Mouse (Mus musculus): ENCODE measurements around the gene Hmg20b. TPM values are rescaled to one million over a fixed set of nuclear protein-coding genes. Genes with fewer than 3 reads are reported as not detected.
A peak's percentile ranks its signal among the peaks of the same experiment; 100 is the strongest.

The Hmg20b gene
- 43.5 and 55.9 TPM in 2 replicates for total RNA-seq (2012; rRNA removed)

DNA sequence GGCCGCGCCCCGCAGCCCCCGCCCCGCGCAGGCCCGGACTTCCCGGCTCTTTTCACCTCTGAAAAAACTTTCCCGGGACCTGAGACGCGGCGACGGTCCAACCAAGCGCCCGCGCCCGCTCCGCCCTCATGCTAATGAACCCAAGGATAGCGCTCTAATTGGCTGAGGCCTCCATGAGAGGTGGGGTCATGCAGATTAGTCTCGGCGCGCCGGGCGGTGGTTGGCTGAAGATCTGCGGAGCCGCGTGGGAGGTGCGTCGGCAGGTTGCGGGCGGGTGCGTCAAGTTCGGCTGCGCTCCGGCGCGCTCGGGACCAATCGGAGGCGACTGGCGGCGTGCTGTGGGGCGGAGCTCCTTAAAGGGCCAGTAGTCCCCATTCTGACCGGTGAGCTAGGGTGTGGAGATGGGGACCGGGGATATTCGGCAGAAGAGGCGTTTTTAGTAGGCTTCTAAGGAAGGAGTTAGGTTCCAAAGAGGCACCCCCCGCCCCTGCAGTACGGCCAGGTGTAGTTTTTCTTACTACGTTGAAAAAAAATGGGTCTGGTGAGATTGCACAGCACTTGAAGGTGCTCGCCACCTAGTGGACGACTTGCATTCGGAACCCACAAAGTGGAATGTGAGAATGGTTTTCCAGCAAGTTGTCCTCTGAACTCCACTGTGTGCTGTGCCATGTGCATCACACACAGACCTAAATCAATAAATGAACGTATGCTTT, at the start of gene Hmg20b:
Hmg20b (minus strand) TSS at position 130 of the 713 bp plus-strand sequence.
- no peaks in the 10 kb centered on the region for H3K9me3 ChIP-seq (ENCODE audit: control insufficient read depth, insufficient read depth, low read depth, low read length)
- peak within 1 kb of the TSS; percentile 69; the same call in 1 of the 2 replicates for H3K27ac ChIP-seq (ENCODE audit: insufficient read depth, low read depth, low read length, poor library complexity, severe bottlenecking)
- H3K9ac ChIP-seq (ENCODE audit: insufficient read depth, low read depth, low read length, poor library complexity, severe bottlenecking): peak within 1 kb of the TSS; percentile 76
- in situ Hi-C loops (cut with MboI; ENCODE audit: low sequenced_read_pairs in 2 of 2, unreplicated experiment in 2 of 2): no loop called here
- TF ChIP-seq MAFK (IDR thresholded peaks at IDR 0.05; ENCODE audit: insufficient read depth, low read depth, low read length) (no peak), ZNF384 (IDR thresholded peaks at IDR 0.05; ENCODE audit: low read depth, low read length) (peak; percentile 87), HCFC1 (IDR thresholded peaks at IDR 0.05; ENCODE audit: borderline replicate concordance, insufficient read depth, low read length) (no peak), ZC3H11A (IDR thresholded peaks at IDR 0.05; ENCODE audit: borderline replicate concordance, low read depth, low read length) (no peak), CHD2 (IDR thresholded peaks at IDR 0.05; ENCODE audit: low read depth, low read length) (0 out of 2 replicates have a peak, but pooled peaks have one; percentile 15)
- peaks cover 11 to 20% of the 10 kb centered on the region in 2 experiments; a peak in 3 of 4 replicates for H3K4me1 ChIP-seq (ENCODE audit: control insufficient read depth in 2 of 2, insufficient read depth in 2 of 2, low read length in 2 of 2, poor library complexity in 1 of 2)
- H3K36me3 ChIP-seq (ENCODE audit: control insufficient read depth, insufficient read depth, low read length, poor library complexity, severe bottlenecking): no peaks in the 10 kb centered on the region
- peak within 1 kb of the TSS; percentile 75 to 87 for H3K4me3 ChIP-seq (ENCODE audit: insufficient read depth in 1 of 2, low read depth in 1 of 2, low read length in 2 of 2, poor library complexity in 1 of 2, severe bottlenecking in 1 of 2)
- peak; percentile 97 for DNase-seq (ENCODE audit: low read depth, low spot score)

DNA sequence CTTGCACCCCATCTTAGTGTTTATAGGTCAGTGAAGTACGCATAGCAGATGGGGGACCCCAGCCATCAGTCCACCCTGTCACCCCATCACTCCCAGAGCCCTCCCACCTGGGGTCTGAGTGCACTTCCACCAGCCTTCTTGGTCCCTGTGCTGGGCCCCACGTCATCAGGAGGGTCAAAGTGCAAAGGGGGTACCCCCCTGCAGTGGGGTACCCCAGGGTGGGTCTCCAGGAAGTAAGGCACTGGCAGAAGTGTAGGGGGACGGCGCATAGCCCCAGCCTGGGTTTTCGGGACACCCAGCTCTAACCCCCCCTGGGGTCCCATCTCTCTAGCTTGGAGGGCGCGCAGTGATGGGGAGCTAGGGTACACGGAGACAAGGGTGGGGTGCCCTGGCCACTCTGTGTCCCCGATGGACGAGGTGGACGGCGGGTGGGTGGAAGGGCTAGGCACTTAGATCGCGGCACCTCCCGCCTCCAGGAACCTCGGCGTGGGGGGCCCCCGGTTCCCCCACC, 49.6 kb upstream of the Hmg20b start:
- no peak for DNase-seq (ENCODE audit: low read depth, low spot score)
- peaks cover 8 to 55% of the 10 kb centered on the region in 2 experiments; a peak in 3 of 4 replicates for H3K4me1 ChIP-seq (ENCODE audit: control insufficient read depth in 2 of 2, insufficient read depth in 2 of 2, low read length in 2 of 2, poor library complexity in 1 of 2)
- no peaks in the 10 kb centered on the region for H3K9me3 ChIP-seq (ENCODE audit: control insufficient read depth, insufficient read depth, low read depth, low read length)
- peak overlapping the region; percentile 47 to 51; a peak in 3 of 4 replicates for H3K4me3 ChIP-seq (ENCODE audit: insufficient read depth in 1 of 2, low read depth in 1 of 2, low read length in 2 of 2, poor library complexity in 1 of 2, severe bottlenecking in 1 of 2)
- H3K9ac ChIP-seq (ENCODE audit: insufficient read depth, low read depth, low read length, poor library complexity, severe bottlenecking): peak overlapping the region; percentile 33; the same call in 1 of the 2 replicates
- no peak overlapping the region for H3K27ac ChIP-seq (ENCODE audit: insufficient read depth, low read depth, low read length, poor library complexity, severe bottlenecking)
- H3K36me3 ChIP-seq (ENCODE audit: control insufficient read depth, insufficient read depth, low read length, poor library complexity, severe bottlenecking): peaks cover 9% of the 10 kb centered on the region; the same call in 1 of the 2 replicates
- in situ Hi-C loops (cut with MboI; ENCODE audit: low sequenced_read_pairs in 2 of 2, unreplicated experiment in 2 of 2): loop anchor here in 1 of 2 experiments (5.0 kb wide), 1 partner anchor 52 kb away; no protein-coding TSS in a partner anchor
- TF ChIP-seq ZNF384 (IDR thresholded peaks at IDR 0.05; ENCODE audit: low read depth, low read length) (no peak), ZC3H11A (IDR thresholded peaks at IDR 0.05; ENCODE audit: borderline replicate concordance, low read depth, low read length) (no peak), MAFK (IDR thresholded peaks at IDR 0.05; ENCODE audit: insufficient read depth, low read depth, low read length) (no peak), HCFC1 (IDR thresholded peaks at IDR 0.05; ENCODE audit: borderline replicate concordance, insufficient read depth, low read length) (no peak), CHD2 (IDR thresholded peaks at IDR 0.05; ENCODE audit: low read depth, low read length) (no peak)

DNA sequence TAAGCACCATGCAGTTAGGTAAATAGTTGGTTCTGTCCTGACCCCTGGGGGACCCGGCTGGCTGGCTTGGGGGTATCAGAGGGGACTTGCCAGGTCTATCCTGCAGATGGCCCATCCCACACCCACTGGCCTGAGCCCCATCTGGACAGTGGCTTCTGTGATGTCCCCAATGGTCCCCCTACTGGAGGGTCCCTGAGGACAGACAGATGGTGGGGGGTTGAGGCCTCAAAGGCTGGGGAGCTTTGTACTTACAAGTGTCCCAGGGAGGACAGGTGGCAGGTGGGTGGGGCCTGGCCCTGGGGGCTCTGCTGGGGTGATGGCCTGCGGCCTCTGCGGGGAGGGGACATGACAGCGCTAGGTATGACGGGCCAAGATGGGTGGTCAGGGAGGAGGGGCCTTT, 49.0 kb upstream of the Hmg20b start:
- Histone ChIP-seq H3K9ac (ENCODE audit: insufficient read depth, low read depth, low read length, poor library complexity, severe bottlenecking) (no peak overlapping the region), H3K4me3 (ENCODE audit: insufficient read depth in 1 of 2, low read depth in 1 of 2, low read length in 2 of 2, poor library complexity in 1 of 2, severe bottlenecking in 1 of 2) (peak overlapping the region in 1 of 2 experiments; percentile 47; a peak in 1 of 4 replicates), H3K36me3 (ENCODE audit: control insufficient read depth, insufficient read depth, low read length, poor library complexity, severe bottlenecking) (peaks cover 4% of the 10 kb centered on the region; the same call in 1 of the 2 replicates), H3K27ac (ENCODE audit: insufficient read depth, low read depth, low read length, poor library complexity, severe bottlenecking) (no peak overlapping the region), H3K9me3 (ENCODE audit: control insufficient read depth, insufficient read depth, low read depth, low read length) (no peaks in the 10 kb centered on the region), H3K4me1 (ENCODE audit: control insufficient read depth in 2 of 2, insufficient read depth in 2 of 2, low read length in 2 of 2, poor library complexity in 1 of 2) (peaks cover 8 to 50% of the 10 kb centered on the region in 2 experiments; a peak in 3 of 4 replicates)
- no peak for DNase-seq (ENCODE audit: low read depth, low spot score)
- in situ Hi-C loops (cut with MboI; ENCODE audit: low sequenced_read_pairs in 2 of 2, unreplicated experiment in 2 of 2): loop anchor here in 1 of 2 experiments (5.0 kb wide), 1 partner anchor 53 kb away; no protein-coding TSS in a partner anchor
- TF ChIP-seq ZC3H11A (IDR thresholded peaks at IDR 0.05; ENCODE audit: borderline replicate concordance, low read depth, low read length): no peak
- TF ChIP-seq CHD2 (IDR thresholded peaks at IDR 0.05; ENCODE audit: low read depth, low read length): no peak
- TF ChIP-seq HCFC1 (IDR thresholded peaks at IDR 0.05; ENCODE audit: borderline replicate concordance, insufficient read depth, low read length): no peak
- no peak for TF ChIP-seq MAFK (IDR thresholded peaks at IDR 0.05; ENCODE audit: insufficient read depth, low read depth, low read length)
- no peak for TF ChIP-seq ZNF384 (IDR thresholded peaks at IDR 0.05; ENCODE audit: low read depth, low read length)

DNA sequence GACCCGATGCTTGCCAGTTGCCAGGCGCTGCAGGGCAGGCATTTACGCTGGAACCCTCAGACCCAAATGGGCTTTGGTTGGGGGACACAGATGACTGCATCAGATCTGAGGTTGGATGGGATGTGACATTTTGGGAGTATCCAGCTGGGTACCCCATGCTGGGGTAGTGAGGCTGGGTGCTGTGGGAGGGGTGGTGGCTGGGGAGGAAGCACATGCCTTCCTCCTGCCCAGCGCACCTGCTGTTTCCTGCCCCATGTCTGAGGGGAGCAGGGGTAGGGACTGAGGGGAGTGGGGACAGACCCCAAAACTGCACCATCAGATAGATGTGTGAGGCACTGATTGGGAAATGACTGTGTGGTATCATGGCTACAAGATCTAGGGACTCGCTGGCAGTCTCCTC, 46.5 kb upstream of the Hmg20b start:
- Histone ChIP-seq H3K9ac (ENCODE audit: insufficient read depth, low read depth, low read length, poor library complexity, severe bottlenecking) (no peak overlapping the region), H3K27ac (ENCODE audit: insufficient read depth, low read depth, low read length, poor library complexity, severe bottlenecking) (no peak overlapping the region), H3K9me3 (ENCODE audit: control insufficient read depth, insufficient read depth, low read depth, low read length) (no peaks in the 10 kb centered on the region), H3K36me3 (ENCODE audit: control insufficient read depth, insufficient read depth, low read length, poor library complexity, severe bottlenecking) (peaks cover 3% of the 10 kb centered on the region; the same call in 1 of the 2 replicates), H3K4me3 (ENCODE audit: insufficient read depth in 1 of 2, low read depth in 1 of 2, low read length in 2 of 2, poor library complexity in 1 of 2, severe bottlenecking in 1 of 2) (no peak overlapping the region), H3K4me1 (ENCODE audit: control insufficient read depth in 2 of 2, insufficient read depth in 2 of 2, low read length in 2 of 2, poor library complexity in 1 of 2) (peaks cover 5 to 39% of the 10 kb centered on the region in 2 experiments; a peak in 2 of 4 replicates)
- DNase-seq (ENCODE audit: low read depth, low spot score): no peak
- in situ Hi-C loops (cut with MboI; ENCODE audit: low sequenced_read_pairs in 2 of 2, unreplicated experiment in 2 of 2): loop anchor here in 1 of 2 experiments (5.0 kb wide), 1 partner anchor 56 kb away; no protein-coding TSS in a partner anchor
- no peak for TF ChIP-seq ZC3H11A (IDR thresholded peaks at IDR 0.05; ENCODE audit: borderline replicate concordance, low read depth, low read length)
- TF ChIP-seq HCFC1 (IDR thresholded peaks at IDR 0.05; ENCODE audit: borderline replicate concordance, insufficient read depth, low read length): no peak
- TF ChIP-seq CHD2 (IDR thresholded peaks at IDR 0.05; ENCODE audit: low read depth, low read length): no peak
- TF ChIP-seq MAFK (IDR thresholded peaks at IDR 0.05; ENCODE audit: insufficient read depth, low read depth, low read length): no peak
- no peak for TF ChIP-seq ZNF384 (IDR thresholded peaks at IDR 0.05; ENCODE audit: low read depth, low read length)
